Mouse (Mus musculus): ENCODE measurements around the gene Fbxo6.

Gene Fbxo6

DNA sequence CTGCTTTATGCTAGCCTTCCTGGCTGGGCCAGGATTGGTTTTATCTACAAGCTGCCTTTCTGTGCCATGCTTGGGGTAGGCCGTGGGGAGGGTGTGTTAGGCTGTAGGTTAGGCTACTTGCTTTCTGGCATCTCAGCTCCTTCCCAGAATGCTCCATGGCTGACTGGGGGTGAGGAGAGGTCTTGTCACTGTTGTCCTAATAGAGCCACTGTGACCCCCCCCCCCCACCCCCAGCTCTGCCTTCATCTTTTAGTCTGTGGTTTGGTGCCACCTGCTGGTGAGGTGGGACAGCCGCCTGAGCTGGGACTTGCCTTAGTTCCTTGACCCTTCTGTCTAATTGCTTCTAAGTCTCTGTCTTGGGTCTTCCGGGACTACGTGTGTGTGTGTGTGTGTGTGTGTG, 15.0 kb upstream of the Fbxo6 start:
- Histone ChIP-seq H3K36me3 (ENCODE audit: insufficient read depth, low read length) (no peaks in the 10 kb centered on the region), H3K4me3 (replicated peaks; ENCODE audit: low read length) (no peak overlapping the region; the same call in 1 of the 2 replicates), H3K27me3 (ENCODE audit: insufficient read depth, low read length) (peaks cover 48% of the 10 kb centered on the region), H3K4me1 (replicated peaks; ENCODE audit: low read depth, low read length) (peaks cover 62% of the 10 kb centered on the region), H3K9me3 (ENCODE audit: low read length) (no peaks in the 10 kb centered on the region)
- TF ChIP-seq CTCF (conservative IDR thresholded peaks at IDR 0.05; ENCODE audit: low read length): peak; percentile 51
- TF ChIP-seq NANOG (IDR thresholded peaks at IDR 0.05; ENCODE audit: borderline replicate concordance, low read length): no peak

- H3K4me3 ChIP-seq (replicated peaks; ENCODE audit: low read length): peak overlapping the region; percentile 46
- H3K36me3 ChIP-seq (ENCODE audit: insufficient read depth, low read length): no peaks in the 10 kb centered on the region
- TF ChIP-seq POU5F1 (IDR thresholded peaks at IDR 0.05; ENCODE audit: borderline replicate concordance, low read length) (no peak), CTCF (conservative IDR thresholded peaks at IDR 0.05; ENCODE audit: low read length) (no peak), NANOG (IDR thresholded peaks at IDR 0.05; ENCODE audit: borderline replicate concordance, low read length) (no peak)
- peaks cover 66% of the 10 kb centered on the region for H3K4me1 ChIP-seq (replicated peaks; ENCODE audit: low read depth, low read length)
- H3K9me3 ChIP-seq (ENCODE audit: low read length): no peaks in the 10 kb centered on the region
- peaks cover 48% of the 10 kb centered on the region for H3K27me3 ChIP-seq (ENCODE audit: insufficient read depth, low read length)
Observed at GRCm38 (mm10) chr4:148166431-148166830, 14.5 kb upstream of the Fbxo6 start.

DNA sequence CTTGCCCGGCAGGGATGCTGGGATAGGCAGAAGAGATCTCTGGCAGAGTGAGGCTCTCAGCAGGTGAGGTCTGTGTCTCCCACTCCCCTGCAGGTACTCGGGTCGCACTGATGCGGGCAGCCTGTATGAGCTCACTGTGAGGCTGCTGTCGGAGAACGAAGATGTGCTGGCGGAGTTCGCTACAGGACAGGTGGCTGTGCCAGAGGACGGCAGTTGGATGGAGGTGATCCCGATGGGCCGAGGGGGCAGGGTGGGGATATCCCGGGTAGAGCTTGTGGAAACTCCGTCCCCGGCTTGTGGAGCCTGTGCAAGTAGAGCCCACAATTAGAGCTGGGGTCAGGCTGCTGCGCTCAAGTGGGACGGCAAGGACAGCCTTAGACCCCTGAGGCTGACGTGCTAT, 13.6 kb upstream of the Fbxo6 start:
- no peaks in the 10 kb centered on the region for H3K36me3 ChIP-seq (ENCODE audit: insufficient read depth, low read length)
- no peaks in the 10 kb centered on the region for H3K9me3 ChIP-seq (ENCODE audit: low read length)
- H3K4me1 ChIP-seq (replicated peaks; ENCODE audit: low read depth, low read length): peaks cover 73% of the 10 kb centered on the region
- peaks cover 55% of the 10 kb centered on the region for H3K27me3 ChIP-seq (ENCODE audit: insufficient read depth, low read length)
- peak overlapping the region; percentile 51 for H3K4me3 ChIP-seq (replicated peaks; ENCODE audit: low read length)
- TF ChIP-seq NANOG (IDR thresholded peaks at IDR 0.05; ENCODE audit: borderline replicate concordance, low read length): no peak
- no peak for TF ChIP-seq POU5F1 (IDR thresholded peaks at IDR 0.05; ENCODE audit: borderline replicate concordance, low read length)
- TF ChIP-seq CTCF (conservative IDR thresholded peaks at IDR 0.05; ENCODE audit: low read length): no peak

- no peaks in the 10 kb centered on the region for H3K36me3 ChIP-seq (ENCODE audit: insufficient read depth, low read length)
- H3K4me1 ChIP-seq (replicated peaks; ENCODE audit: low read depth, low read length): peaks cover 63% of the 10 kb centered on the region
- peak overlapping the region; percentile 72 for H3K4me3 ChIP-seq (replicated peaks; ENCODE audit: low read length)
- no peak for TF ChIP-seq NANOG (IDR thresholded peaks at IDR 0.05; ENCODE audit: borderline replicate concordance, low read length)
- TF ChIP-seq CTCF (conservative IDR thresholded peaks at IDR 0.05; ENCODE audit: low read length): no peak
- TF ChIP-seq POU5F1 (IDR thresholded peaks at IDR 0.05; ENCODE audit: borderline replicate concordance, low read length): no peak
- H3K27me3 ChIP-seq (ENCODE audit: insufficient read depth, low read length): peaks cover 57% of the 10 kb centered on the region
- no peaks in the 10 kb centered on the region for H3K9me3 ChIP-seq (ENCODE audit: low read length)
Observed at GRCm38 (mm10) chr4:148164461-148164860, 12.5 kb upstream of the Fbxo6 start.

DNA sequence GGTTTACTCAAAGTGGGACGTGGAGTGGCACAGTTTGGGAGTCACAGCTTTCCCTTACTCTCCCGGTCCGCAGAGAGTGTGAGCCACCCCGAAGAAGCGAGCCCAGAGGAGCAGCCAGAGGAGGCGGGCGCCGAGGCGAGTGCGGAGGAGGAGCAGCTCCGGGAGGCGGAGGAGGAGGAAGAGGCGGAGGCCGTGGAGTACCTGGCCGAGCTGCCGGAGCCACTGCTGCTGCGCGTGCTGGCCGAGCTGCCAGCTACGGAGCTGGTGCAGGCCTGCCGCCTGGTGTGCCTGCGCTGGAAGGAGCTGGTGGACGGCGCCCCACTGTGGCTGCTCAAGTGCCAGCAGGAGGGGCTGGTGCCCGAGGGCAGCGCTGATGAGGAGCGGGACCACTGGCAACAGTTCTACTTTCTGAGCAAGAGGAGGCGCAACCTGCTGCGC, 12.1 kb upstream of the Fbxo6 start:
- H3K4me3 ChIP-seq (replicated peaks; ENCODE audit: low read length): peak overlapping the region; percentile 72
- no peaks in the 10 kb centered on the region for H3K9me3 ChIP-seq (ENCODE audit: low read length)
- peaks cover 61% of the 10 kb centered on the region for H3K4me1 ChIP-seq (replicated peaks; ENCODE audit: low read depth, low read length)
- no peak for TF ChIP-seq POU5F1 (IDR thresholded peaks at IDR 0.05; ENCODE audit: borderline replicate concordance, low read length)
- TF ChIP-seq NANOG (IDR thresholded peaks at IDR 0.05; ENCODE audit: borderline replicate concordance, low read length): no peak
- no peak for TF ChIP-seq CTCF (conservative IDR thresholded peaks at IDR 0.05; ENCODE audit: low read length)
- no peaks in the 10 kb centered on the region for H3K36me3 ChIP-seq (ENCODE audit: insufficient read depth, low read length)
- H3K27me3 ChIP-seq (ENCODE audit: insufficient read depth, low read length): peaks cover 57% of the 10 kb centered on the region

- H3K36me3 ChIP-seq (ENCODE audit: insufficient read depth, low read length): peaks cover 22% of the 10 kb centered on the region
- H3K27me3 ChIP-seq (ENCODE audit: insufficient read depth, low read length): peaks cover 50% of the 10 kb centered on the region
- peak within 1 kb of the TSS; percentile 85 for H3K4me3 ChIP-seq (replicated peaks; ENCODE audit: low read length)
- H3K4me1 ChIP-seq (replicated peaks; ENCODE audit: low read depth, low read length): peaks cover 75% of the 10 kb centered on the region
- TF ChIP-seq NANOG (IDR thresholded peaks at IDR 0.05; ENCODE audit: borderline replicate concordance, low read length): no peak
- TF ChIP-seq CTCF (conservative IDR thresholded peaks at IDR 0.05; ENCODE audit: low read length): no peak
- no peak for TF ChIP-seq POU5F1 (IDR thresholded peaks at IDR 0.05; ENCODE audit: borderline replicate concordance, low read length)
- no peaks in the 10 kb centered on the region for H3K9me3 ChIP-seq (ENCODE audit: low read length)
Observed at GRCm38 (mm10) chr4:148160436-148161390, 8.8 kb upstream of the Fbxo6 start, which contains the start of the genes Fbxo44 and Fbxo2. Gene Fbxo44, minus strand, starts transcription at chr4:148160482. Gene Fbxo2, plus strand, starts transcription at chr4:148160621.

DNA sequence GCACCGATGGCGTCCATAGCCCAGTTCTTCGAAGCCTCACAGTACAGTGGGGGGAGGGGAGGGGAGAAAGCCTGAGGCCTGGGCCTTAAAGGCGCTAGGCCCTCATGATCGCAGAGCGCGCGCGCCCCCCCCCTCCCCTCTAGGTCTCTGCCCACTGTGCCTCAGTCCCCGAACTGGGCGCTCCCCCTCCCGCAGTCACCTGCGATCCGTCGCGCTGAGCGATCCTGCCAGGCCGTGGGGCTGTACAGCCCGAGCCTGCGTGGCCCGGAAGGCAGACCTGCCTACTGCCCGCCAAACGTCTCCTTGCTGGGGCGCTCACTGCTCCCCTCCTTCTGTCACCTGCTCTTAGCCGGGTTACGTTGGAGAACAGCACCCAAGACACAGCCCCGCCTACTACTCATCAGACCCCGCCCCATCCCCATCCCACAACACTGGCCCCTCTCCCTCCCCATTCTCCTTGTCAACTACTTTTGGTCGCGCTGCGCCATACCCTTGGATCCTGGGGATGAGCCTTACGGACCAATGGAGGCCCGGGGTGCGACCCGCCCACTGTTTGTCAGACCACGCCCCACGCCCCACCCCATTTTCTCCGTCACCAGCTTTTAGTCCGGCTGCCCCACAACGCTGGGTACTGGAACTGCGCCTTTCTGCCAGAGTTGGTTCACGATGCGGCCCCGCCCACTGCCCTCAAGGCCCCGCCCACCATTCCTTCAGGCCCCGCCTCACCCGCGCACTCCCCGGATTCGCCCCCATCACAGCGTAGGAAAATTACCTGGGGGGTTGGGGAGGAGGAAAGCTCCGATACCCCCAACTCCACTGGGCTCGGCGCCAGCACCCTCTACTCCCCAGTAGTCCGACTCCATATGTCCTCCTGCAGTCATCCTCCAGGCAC, 7.8 kb upstream of the Fbxo6 start:
- Histone ChIP-seq H3K4me3 (replicated peaks; ENCODE audit: low read length) (peak overlapping the region; percentile 85), H3K27me3 (ENCODE audit: insufficient read depth, low read length) (peaks cover 40% of the 10 kb centered on the region), H3K4me1 (replicated peaks; ENCODE audit: low read depth, low read length) (peaks cover 75% of the 10 kb centered on the region), H3K9me3 (ENCODE audit: low read length) (no peaks in the 10 kb centered on the region), H3K36me3 (ENCODE audit: insufficient read depth, low read length) (peaks cover 30% of the 10 kb centered on the region)
- no peak for TF ChIP-seq POU5F1 (IDR thresholded peaks at IDR 0.05; ENCODE audit: borderline replicate concordance, low read length)
- no peak for TF ChIP-seq CTCF (conservative IDR thresholded peaks at IDR 0.05; ENCODE audit: low read length)
- TF ChIP-seq NANOG (IDR thresholded peaks at IDR 0.05; ENCODE audit: borderline replicate concordance, low read length): no peak
